Mouse (Mus musculus): ENCODE results near the gene Gpr149.

Gpr149 gene

GRCm38 (mm10) chr3:62604973-62605372 is at the start of gene Gpr149:
Gene Gpr149 (minus strand): TSS chr3:62605140.
- DNase-seq (ENCODE audit: low read depth), result no peak

GRCm38 (mm10) chr3:62650551-62650950 is 45.6 kb upstream of the Gpr149 start:
- no peak for DNase-seq (ENCODE audit: low read depth)

GRCm38 (mm10) chr3:62610861-62611260 is 5.9 kb upstream of the Gpr149 start:
- DNase-seq (ENCODE audit: low read depth), result no peak

GRCm38 (mm10) chr3:62605931-62606330 is 991 bp upstream of the Gpr149 start:
- DNase-seq (ENCODE audit: low read depth), result no peak

GRCm38 (mm10) chr3:62604047-62604391 is 921 bp downstream of the Gpr149 start:
- DNase-seq (ENCODE audit: low read depth), result no peak

GRCm38 (mm10) chr3:62603231-62604046 is 1.5 kb downstream of the Gpr149 start:
- DNase-seq (ENCODE audit: low read depth), result no peak

GRCm38 (mm10) chr3:62602466-62602865 is 2.5 kb downstream of the Gpr149 start:
- no peak for DNase-seq (ENCODE audit: low read depth)

GRCm38 (mm10) chr3:62594842-62595241 is 10.1 kb downstream of the Gpr149 start:
- peak; percentile 2 for DNase-seq (ENCODE audit: low read depth)

GRCm38 (mm10) chr3:62585072-62585471 is 19.9 kb downstream of the Gpr149 start:
- DNase-seq (ENCODE audit: low read depth), result no peak

- no peak for DNase-seq (ENCODE audit: low read depth)
Measured at GRCm38 (mm10) chr3:62527593-62527992, 77.3 kb downstream of the Gpr149 start.

- DNase-seq (ENCODE audit: low read depth), result peak; percentile 36
Measured at GRCm38 (mm10) chr3:62527160-62527559, 77.8 kb downstream of the Gpr149 start.

- DNase-seq (ENCODE audit: low read depth), result no peak
Measured at GRCm38 (mm10) chr3:62507206-62507647, 97.7 kb downstream of the Gpr149 start.

- peak; percentile 92 for DNase-seq (ENCODE audit: low read depth)
Measured at GRCm38 (mm10) chr3:62506488-62507205, 98.3 kb downstream of the Gpr149 start, which contains the start of gene Dhx36. Gene Dhx36 (minus strand): TSS chr3:62507004.

GRCm38 (mm10) chr3:62505166-62505900 is 99.6 kb downstream of the Gpr149 start:
- peak; percentile 22 for DNase-seq (ENCODE audit: low read depth)

GRCm38 (mm10) chr3:62499327-62499726 is 105.6 kb downstream of the Gpr149 start:
- DNase-seq (ENCODE audit: low read depth), result no peak

- peak; percentile 25 for DNase-seq (ENCODE audit: low read depth)
Measured at GRCm38 (mm10) chr3:62492568-62492967, 112.4 kb downstream of the Gpr149 start.

GRCm38 (mm10) chr3:62484340-62484739 is 120.6 kb downstream of the Gpr149 start:
- no peak for DNase-seq (ENCODE audit: low read depth)
